Mouse (Mus musculus) bone marrow macrophage, adult 2 months (primary cell): ENCODE data around the gene Htt. TPM values are rescaled to one million over a fixed set of nuclear protein-coding genes. Genes with fewer than 3 reads are reported as not detected.
"Not testable (repeated sequence)": the region's sequence is repeated elsewhere in the genome, so short reads cannot be mapped to it uniquely, and the experiment has no call there.

ENCODE experiments used
- H3K27ac ChIP-seq: 2 replicates; pipeline ENCODE4 v1.5.1; 2012; ENCODE audit warnings: low read depth, low read length; ENCODE audit not compliant: insufficient read depth
- H3K4me1 ChIP-seq: 2 replicates; pipeline ENCODE4 v1.6.1; 2012; ENCODE audit warnings: low read length; ENCODE audit not compliant: control insufficient read depth, insufficient read depth
- H3K4me3 ChIP-seq: 2 replicates; pipeline ENCODE4 v1.5.1; 2012; ENCODE audit warnings: mild to moderate bottlenecking, low read length, moderate library complexity; ENCODE audit not compliant: insufficient read depth
- CTCF ChIP-seq: IDR thresholded peaks from 2 replicates; pipeline ENCODE4 v1.5.1; 2012; ENCODE audit warnings: low read depth, mild to moderate bottlenecking, low read length, moderate library complexity
- POLR2A ChIP-seq: IDR thresholded peaks from 2 replicates; pipeline ENCODE4 v1.6.1; 2012; ENCODE audit warnings: mild to moderate bottlenecking, low read depth, low read length, borderline replicate concordance
- polyA plus RNA-seq: library from polyadenylated mRNA; stranded (reverse); fragments of >200 nt; gene quantifications from 2 replicates; pipeline ENCODE4 v1.2.4, GENCODE M21; 2012; ENCODE audit not compliant: missing spikeins, insufficient read depth, insufficient read length

Gene Htt
- polyA plus RNA-seq = 21.9 and 24.7 TPM in 2 replicates

- Histone ChIP-seq H3K4me1 (peaks cover 21% of the 10 kb centered on the region), H3K27ac (peak within 1 kb of the TSS; percentile 77), H3K4me3 (peak within 1 kb of the TSS; percentile 85)
- TF ChIP-seq CTCF (no peak), POLR2A (no peak)
Observed at GRCm38 (mm10) chr5:34761509-34761908, at the start of gene Htt. Gene Htt (plus strand): TSS chr5:34761740.

DNA sequence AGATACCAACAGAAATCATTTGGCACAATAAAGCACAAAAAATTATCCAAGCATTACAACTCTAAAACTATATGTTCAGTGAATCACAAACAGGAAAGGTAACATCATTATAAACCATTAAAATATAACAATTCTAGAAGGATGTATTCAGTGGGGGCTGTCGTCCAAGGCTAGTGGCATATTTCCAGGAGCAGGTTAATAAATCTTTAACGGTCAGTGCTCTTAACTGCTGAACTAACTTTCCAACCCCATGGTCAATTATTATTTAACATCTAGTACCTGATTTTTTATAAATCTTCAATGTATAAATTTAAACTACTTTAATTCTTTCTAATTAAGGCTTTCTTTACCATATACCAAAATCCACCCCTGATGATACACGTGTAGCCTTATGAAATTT, 47.2 kb upstream of the Htt start:
- not testable (repeated sequence) for H3K4me1 ChIP-seq, H3K27ac ChIP-seq, H3K4me3 ChIP-seq

GRCm38 (mm10) chr5:34714816-34715215, 46.7 kb upstream of the Htt start:
- H3K27ac ChIP-seq = no peak overlapping the region
- H3K4me1 ChIP-seq = no peaks in the 10 kb centered on the region
- TF ChIP-seq POLR2A = no peak
- TF ChIP-seq CTCF = no peak
- H3K4me3 ChIP-seq = no peak overlapping the region

GRCm38 (mm10) chr5:34729141-34729540, 32.4 kb upstream of the Htt start:
- no peak overlapping the region for H3K4me3 ChIP-seq
- H3K27ac ChIP-seq = no peak overlapping the region
- peaks cover 4% of the 10 kb centered on the region; the same call in 1 of the 2 replicates for H3K4me1 ChIP-seq
- TF ChIP-seq CTCF = no peak
- TF ChIP-seq POLR2A = no peak

- H3K4me1 ChIP-seq = peaks cover 4% of the 10 kb centered on the region; the same call in 1 of the 2 replicates
Observed at GRCm38 (mm10) chr5:34730255-34730654, 31.3 kb upstream of the Htt start.

DNA sequence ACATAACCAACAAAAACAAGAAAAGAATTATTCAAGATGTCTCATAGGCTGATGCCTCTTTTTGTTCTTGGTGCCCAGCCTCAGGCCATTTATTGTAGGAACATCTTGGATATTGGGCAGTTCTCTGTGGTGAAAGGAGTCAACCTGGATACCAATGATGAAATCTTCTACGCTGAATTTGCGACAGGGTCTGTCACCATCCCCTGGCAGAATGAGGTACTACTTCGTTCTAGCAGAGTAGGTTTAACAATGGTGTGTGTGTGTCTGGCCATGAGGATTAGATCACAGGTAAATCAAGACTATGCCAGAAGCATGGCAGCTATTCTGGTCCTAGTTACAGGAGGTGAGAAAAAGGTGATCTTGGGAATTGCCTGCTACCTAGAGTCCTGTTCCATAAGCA, 10.1 kb upstream of the Htt start:
- Histone ChIP-seq H3K4me3 (no peak overlapping the region), H3K4me1 (no peaks in the 10 kb centered on the region; the same call in 1 of the 2 replicates), H3K27ac (no peak overlapping the region)
- TF ChIP-seq POLR2A = no peak
- TF ChIP-seq CTCF = no peak

More at GRCm38 (mm10) chr5:34730255-34730654, 31.3 kb upstream of the Htt start:
- TF ChIP-seq CTCF = no peak
- no peak for TF ChIP-seq POLR2A
- no peak overlapping the region for H3K4me3 ChIP-seq
- no peak overlapping the region for H3K27ac ChIP-seq

- TF ChIP-seq CTCF = no peak
- no peak for TF ChIP-seq POLR2A
- H3K27ac ChIP-seq = no peak overlapping the region
- peaks cover 6% of the 10 kb centered on the region for H3K4me1 ChIP-seq
- H3K4me3 ChIP-seq = no peak overlapping the region
Observed at GRCm38 (mm10) chr5:34758762-34759161, 2.8 kb upstream of the Htt start.

DNA sequence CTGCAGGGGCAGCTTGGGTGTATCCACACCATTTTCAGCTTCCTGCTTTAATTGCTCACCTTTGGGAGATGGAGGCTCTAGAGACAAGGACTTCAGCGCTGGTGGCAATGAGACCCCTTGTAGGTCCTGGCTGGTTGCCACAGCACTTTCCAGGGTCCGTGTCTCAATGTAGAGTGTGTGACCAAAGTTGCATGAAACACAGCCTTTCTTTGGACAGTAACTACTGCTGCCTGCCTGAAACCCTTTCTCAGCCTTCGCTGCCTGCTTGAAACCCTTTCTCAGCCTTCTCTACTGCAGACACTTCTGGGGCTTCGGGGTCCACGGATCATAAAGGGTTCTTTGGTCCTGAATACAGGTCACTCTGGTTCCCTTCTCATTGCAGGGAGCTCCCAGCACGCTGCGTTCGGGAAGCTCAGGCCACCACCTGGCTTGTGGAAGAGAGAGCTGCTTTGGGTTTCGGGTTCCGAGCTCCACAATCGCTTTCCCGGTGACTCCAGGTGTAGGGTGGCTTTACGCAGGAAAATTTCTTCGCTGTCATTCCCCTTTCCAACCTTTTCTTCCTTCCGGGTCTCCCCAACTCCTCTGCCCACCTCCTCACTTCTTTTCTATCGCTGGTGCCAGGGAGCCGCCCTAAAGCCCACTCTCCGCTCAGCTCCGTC, 561 bp upstream of the Htt start:
- TF ChIP-seq POLR2A (no peak), CTCF (0 out of 2 replicates have a peak, but pooled peaks have one; percentile 10)
- Histone ChIP-seq H3K4me3 (peak overlapping the region; percentile 85), H3K27ac (peak overlapping the region; percentile 13; the same call in 1 of the 2 replicates), H3K4me1 (peaks cover 17% of the 10 kb centered on the region)

GRCm38 (mm10) chr5:34761934-34762611, 533 bp downstream of the Htt start:
- TF ChIP-seq POLR2A = no peak
- no peak for TF ChIP-seq CTCF
- H3K27ac ChIP-seq = peak overlapping the region; percentile 77
- peaks cover 21% of the 10 kb centered on the region for H3K4me1 ChIP-seq
- peak overlapping the region; percentile 85 for H3K4me3 ChIP-seq

- H3K27ac ChIP-seq = 0 out of 2 replicates have a peak overlapping the region, but pooled peaks have one; percentile 3
- no peak overlapping the region for H3K4me3 ChIP-seq
- peaks cover 23% of the 10 kb centered on the region for H3K4me1 ChIP-seq
- no peak for TF ChIP-seq CTCF
- TF ChIP-seq POLR2A = no peak
Observed at GRCm38 (mm10) chr5:34771818-34772217, 10.3 kb downstream of the Htt start.
